In the genomic region with DNA sequence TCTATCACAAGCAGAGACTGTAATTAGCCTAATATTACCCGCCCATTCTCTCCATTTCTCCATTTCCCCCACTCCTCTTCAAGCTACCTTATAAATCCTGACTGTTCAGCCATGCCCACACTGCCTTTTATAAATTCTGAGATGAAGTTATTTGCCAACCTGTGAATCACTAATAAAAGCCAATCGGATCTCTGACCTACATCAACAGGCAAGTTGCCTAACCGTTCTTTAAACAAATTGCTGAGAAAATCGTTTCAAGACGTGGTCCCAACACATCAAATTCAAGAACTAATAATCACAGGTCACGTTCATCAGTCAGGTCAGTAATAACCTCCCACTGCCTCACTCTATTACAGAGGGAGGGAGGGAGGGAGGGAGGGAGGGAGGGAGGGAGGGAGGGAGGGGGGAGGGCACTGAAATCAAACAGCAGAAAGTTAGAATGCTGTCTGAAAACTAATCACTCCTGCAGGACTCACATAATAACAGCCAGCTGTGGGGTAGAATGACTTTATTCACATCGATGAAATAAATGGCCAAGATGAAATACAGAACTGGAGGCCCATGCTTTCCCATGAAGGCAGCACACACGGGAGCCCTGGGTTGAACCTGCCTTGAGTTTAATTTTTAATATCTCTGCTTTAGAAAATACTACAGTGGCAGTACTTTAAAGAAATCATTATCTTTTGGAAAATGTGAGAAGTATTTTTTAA, we compare ENCODE assay signal across 24 mouse cellular contexts.
A peak's percentile ranks its signal among the peaks of the same experiment; 100 is the strongest.
DNase-seq lines count a peak whose midpoint lies in the region; ATAC-seq lines count a peak whose summit lies in the region.
"Had no signal": no experiment of that assay in that cellular context is flagged by ENCODE, and none has a peak within 500 bp of the region (broad histone marks: within the 10 kb centered on the region; RNA-seq: fewer than 3 reads in every experiment).

No protein-coding gene starts in this region.

- no peaks in the 10 kb centered on the region for H3K9me3 ChIP-seq in kidney, embryonic 15.5 days (replicated peaks)
- H3K9me3 ChIP-seq: embryonic facial prominence, embryonic 13.5 days; megakaryocyte, embryonic 14.5 days; midbrain, embryonic 13.5 days had no signal

- H3K9ac ChIP-seq in kidney, embryonic 15.5 days, result no peak overlapping the region
- H3K9ac ChIP-seq: embryonic facial prominence, embryonic 13.5 days; hindbrain, embryonic 14.5 days; liver, embryonic 14.5 days; lung, embryonic 14.5 days; midbrain, embryonic 13.5 days had no signal

- no peak overlapping the region for H3K4me3 ChIP-seq in kidney, embryonic 15.5 days (replicated peaks)
- H3K4me3 ChIP-seq: embryonic facial prominence, embryonic 13.5 days; erythroblast, embryonic 14.5 days; left cerebral cortex, adult 2 months; megakaryocyte, embryonic 14.5 days; midbrain, embryonic 13.5 days had no signal

- intact Hi-C loops in heart, postnatal 36 days (cut with DNase I), result no loop called here

- no peak overlapping the region for H3K4me2 ChIP-seq in kidney, embryonic 15.5 days
- H3K4me2 ChIP-seq: embryonic facial prominence, embryonic 13.5 days; hindbrain, embryonic 14.5 days; lung, embryonic 14.5 days; midbrain, embryonic 13.5 days had no signal

- ATAC-seq in kidney, embryonic 15.5 days (replicated peaks; ENCODE audit: low FRiP score), result no peak
- ATAC-seq: CD4-positive, CD25-positive, alpha-beta regulatory T cell, adult 4 months; forebrain, embryonic 14.5 days; inflammation-experienced regulatory T-cells, adult 6 months; midbrain, embryonic 13.5 days had no signal

- whole genome bisulfite sequencing in kidney, embryonic 15.5 days, result 46% methylated on average over 8 of the region's 8 CpGs

- peaks cover 25% of the 10 kb centered on the region for H3K4me1 ChIP-seq in kidney, embryonic 15.5 days
- H3K4me1 ChIP-seq: megakaryocyte, embryonic 14.5 days; midbrain, embryonic 13.5 days had no signal

- H3K27ac ChIP-seq in kidney, embryonic 15.5 days, result peak overlapping the region; percentile 45; the same call in 1 of the 2 replicates
- H3K27ac ChIP-seq: embryonic facial prominence, embryonic 13.5 days; hindbrain, embryonic 14.5 days; left cerebral cortex, adult 2 months; liver, embryonic 14.5 days; midbrain, embryonic 13.5 days had no signal

- no peaks in the 10 kb centered on the region for H3K27me3 ChIP-seq in kidney, embryonic 15.5 days
- H3K27me3 ChIP-seq: embryonic facial prominence, embryonic 13.5 days; megakaryocyte, embryonic 14.5 days; midbrain, embryonic 13.5 days had no signal

- no peaks in the 10 kb centered on the region for H3K36me3 ChIP-seq in kidney, embryonic 15.5 days
- H3K36me3 ChIP-seq: embryonic facial prominence, embryonic 13.5 days; midbrain, embryonic 13.5 days had no signal

- DNase-seq in heart, adult 11 months, result peak; percentile 46
- DNase-seq in heart, postnatal 36 days, result no peak
- DNase-seq in kidney, postnatal 10 days, result no peak
- peak; percentile 33 for DNase-seq in fibroblast of lung, adult 2 months (ENCODE audit: low read depth)
- no peak for DNase-seq in layer of hippocampus, postnatal 14 days (ENCODE audit: low spot score in 2 of 2)
- DNase-seq in left cerebral cortex, adult 18-20 months (ENCODE audit: low spot score in 2 of 2), result no peak
- DNase-seq: adrenal gland, postnatal 25 days; cerebellum, adult 9-10 months; gastrocnemius, postnatal 10 days; kidney, adult 2 months; kidney, postnatal 36 days; thymus, adult 2 months had no signal

Comparison
In these comparisons a context has a peak if more than half of its experiments do, and no peak if none do; other contexts are left out.
1. DNase-seq: peak in heart, adult 11 months (single experiment) and fibroblast of lung, adult 2 months (single experiment); none in heart, postnatal 36 days (0 of 2), kidney, postnatal 10 days (single experiment), layer of hippocampus, postnatal 14 days (0 of 2) and left cerebral cortex, adult 18-20 months (0 of 2).